Mouse (Mus musculus) liver, embryonic 14.5 days (tissue): ENCODE data around the gene Gmds.

ENCODE experiments used
- CTCF ChIP-seq: IDR thresholded peaks from 2 replicates; pipeline ENCODE4 v1.5.1; 2016; ENCODE audit warnings: antibody characterized with exemption, low read depth, control low read depth
- EP300 ChIP-seq: IDR thresholded peaks from 2 replicates; pipeline ENCODE4 v1.6.1; 2016; ENCODE audit warnings: antibody characterized with exemption, low read depth

- TF ChIP-seq CTCF = no peak
- no peak for TF ChIP-seq EP300
These were observed 33.5 kb upstream of the Gmds start for GRCm38 (mm10) chr13:32371874-32372530.
